Mouse (Mus musculus): Measurements from ENCODE around the gene Arhgef11. TPM values are rescaled to one million over a fixed set of nuclear protein-coding genes. Genes with fewer than 3 reads are reported as not detected.
A peak's percentile ranks its signal among the peaks of the same experiment; 100 is the strongest.

Gene Arhgef11
- polyA plus RNA-seq, 1 experiment from 2014 or later: 11.0 TPM

GRCm38 (mm10) chr3:87616354-87616753 lies 1.0 kb upstream of the Arhgef11 start:
- ATAC-seq (replicated peaks; ENCODE audit: low FRiP score, low read depth): no peak
- H3K4me1 ChIP-seq (replicated peaks; ENCODE audit: insufficient read depth, low read length): peaks cover 20% of the 10 kb centered on the region
- H3K27me3 ChIP-seq (ENCODE audit: insufficient read depth, low read length): no peaks in the 10 kb centered on the region
- H3K9me3 ChIP-seq (replicated peaks; ENCODE audit: low read length): no peaks in the 10 kb centered on the region
- no peak overlapping the region for H3K4me3 ChIP-seq (replicated peaks; ENCODE audit: low read depth, low read length)
- no peak overlapping the region for H3K9ac ChIP-seq (ENCODE audit: low read depth, low read length)
- TF ChIP-seq CTCF (IDR thresholded peaks at IDR 0.05; ENCODE audit: low read depth): no peak
- H3K4me2 ChIP-seq (ENCODE audit: low read length): peak overlapping the region; percentile 91; the same call in 1 of the 2 replicates
- DNase-seq (ENCODE audit: low spot score): no peak
- 50% methylated on average over 4 of the region's 4 CpGs for WGBS
- peak overlapping the region; percentile 93; the same call in 1 of the 2 replicates for H3K27ac ChIP-seq
- H3K36me3 ChIP-seq (ENCODE audit: insufficient read depth, low read length): no peaks in the 10 kb centered on the region

DNA sequence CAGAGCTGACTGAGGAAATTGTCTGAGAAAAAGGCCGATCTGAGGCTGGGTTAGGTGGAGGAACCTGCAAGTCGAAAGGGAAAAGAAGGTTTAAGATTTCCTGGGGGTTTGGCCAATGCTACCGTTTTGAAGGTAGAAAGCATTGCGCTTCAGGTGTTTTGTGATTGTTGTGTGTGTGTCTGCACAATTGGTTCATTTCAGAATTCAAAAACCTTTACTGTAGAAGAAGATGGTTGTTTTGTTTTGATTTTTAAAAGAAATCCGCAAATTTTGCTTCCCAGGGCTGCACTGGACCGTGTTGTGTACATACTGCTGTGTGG lies 412 bp downstream of the Arhgef11 start:
- no peak for TF ChIP-seq CTCF (IDR thresholded peaks at IDR 0.05; ENCODE audit: low read depth)
- H3K27ac ChIP-seq: peak overlapping the region; percentile 93
- WGBS: 0% methylated on average over 6 of the region's 6 CpGs
- peak overlapping the region; percentile 78 for H3K4me3 ChIP-seq (replicated peaks; ENCODE audit: low read depth, low read length)
- no peak for ATAC-seq (replicated peaks; ENCODE audit: low FRiP score, low read depth)
- H3K27me3 ChIP-seq (ENCODE audit: insufficient read depth, low read length): no peaks in the 10 kb centered on the region
- H3K4me1 ChIP-seq (replicated peaks; ENCODE audit: insufficient read depth, low read length): peaks cover 21% of the 10 kb centered on the region
- peak overlapping the region; percentile 89 for H3K9ac ChIP-seq (ENCODE audit: low read depth, low read length)
- H3K9me3 ChIP-seq (replicated peaks; ENCODE audit: low read length): no peaks in the 10 kb centered on the region
- H3K4me2 ChIP-seq (ENCODE audit: low read length): peak overlapping the region; percentile 91
- DNase-seq (ENCODE audit: low spot score): peak; percentile 58
- no peaks in the 10 kb centered on the region for H3K36me3 ChIP-seq (ENCODE audit: insufficient read depth, low read length)

DNA sequence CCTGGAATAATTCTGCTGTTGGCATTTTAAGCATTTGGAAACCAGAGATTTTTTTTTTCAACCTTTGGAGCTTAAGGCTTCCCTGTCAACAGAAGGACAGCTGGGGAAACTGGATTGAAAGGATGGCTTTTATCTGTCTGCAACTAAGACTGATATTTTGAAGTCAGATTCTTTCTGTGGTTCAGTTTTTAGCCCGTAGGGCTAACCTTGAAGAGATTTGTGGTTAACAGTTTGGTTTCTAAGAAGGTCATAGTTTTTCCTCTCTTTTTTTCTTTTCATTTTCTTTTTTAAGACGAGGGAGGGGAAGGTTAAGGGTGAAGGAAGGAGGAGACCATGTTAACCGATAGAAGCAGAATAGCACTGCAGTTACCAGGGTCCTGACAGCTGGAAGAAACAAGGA lies 881 bp downstream of the Arhgef11 start:
- Histone ChIP-seq H3K4me3 (replicated peaks; ENCODE audit: low read depth, low read length) (peak overlapping the region; percentile 78), H3K27ac (peak overlapping the region; percentile 93), H3K27me3 (ENCODE audit: insufficient read depth, low read length) (no peaks in the 10 kb centered on the region), H3K9me3 (replicated peaks; ENCODE audit: low read length) (no peaks in the 10 kb centered on the region), H3K36me3 (ENCODE audit: insufficient read depth, low read length) (no peaks in the 10 kb centered on the region), H3K4me2 (ENCODE audit: low read length) (peak overlapping the region; percentile 91), H3K4me1 (replicated peaks; ENCODE audit: insufficient read depth, low read length) (peaks cover 21% of the 10 kb centered on the region), H3K9ac (ENCODE audit: low read depth, low read length) (peak overlapping the region; percentile 89)
- TF ChIP-seq CTCF (IDR thresholded peaks at IDR 0.05; ENCODE audit: low read depth): no peak
- ATAC-seq (replicated peaks; ENCODE audit: low FRiP score, low read depth) (no peak), DNase-seq (ENCODE audit: low spot score) (no peak)
- WGBS: 1% methylated on average over 3 of the region's 3 CpGs

DNA sequence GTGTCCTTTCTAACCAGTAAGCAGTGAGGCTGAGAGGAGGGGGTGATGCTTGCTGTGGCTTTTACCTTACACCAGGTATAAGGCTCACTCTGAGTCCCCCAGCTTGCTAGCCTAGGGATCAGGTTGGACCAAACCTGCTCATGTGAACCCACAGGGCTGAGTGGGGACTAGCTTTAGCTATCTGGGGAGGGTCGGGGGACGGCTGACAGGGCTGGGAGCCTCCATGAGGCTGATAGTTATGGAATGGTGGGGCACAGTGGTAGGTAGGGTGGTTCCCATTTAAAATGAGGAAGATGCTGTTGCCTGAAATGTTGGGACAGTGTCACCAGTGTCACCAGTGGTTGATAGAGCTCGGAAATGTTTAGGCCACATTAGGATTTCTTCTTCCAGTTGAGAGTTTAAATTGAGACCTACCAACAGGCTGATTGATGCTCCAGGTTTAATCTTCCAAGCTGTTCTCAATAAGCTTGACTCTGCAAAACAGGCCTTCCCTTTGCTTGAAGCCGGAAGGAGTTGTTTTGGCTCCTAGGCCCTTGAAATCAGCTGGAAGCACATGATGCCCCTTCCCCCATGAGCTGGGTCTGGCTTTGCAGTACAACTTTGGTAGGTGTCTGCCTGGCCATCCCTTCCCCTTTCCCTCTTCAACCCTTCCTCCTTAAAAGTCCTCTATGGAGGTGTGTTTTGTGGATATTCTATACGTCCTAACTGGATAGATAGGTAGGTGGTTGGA lies 1.8 kb downstream of the Arhgef11 start:
- no peaks in the 10 kb centered on the region for H3K9me3 ChIP-seq (replicated peaks; ENCODE audit: low read length)
- peak overlapping the region; percentile 78 for H3K4me3 ChIP-seq (replicated peaks; ENCODE audit: low read depth, low read length)
- no peaks in the 10 kb centered on the region for H3K36me3 ChIP-seq (ENCODE audit: insufficient read depth, low read length)
- no peak for TF ChIP-seq CTCF (IDR thresholded peaks at IDR 0.05; ENCODE audit: low read depth)
- H3K4me2 ChIP-seq (ENCODE audit: low read length): peak overlapping the region; percentile 91
- H3K27ac ChIP-seq: no peak overlapping the region
- H3K4me1 ChIP-seq (replicated peaks; ENCODE audit: insufficient read depth, low read length): peaks cover 21% of the 10 kb centered on the region
- ATAC-seq (replicated peaks; ENCODE audit: low FRiP score, low read depth): no peak
- no peak for DNase-seq (ENCODE audit: low spot score)
- peak overlapping the region; percentile 89 for H3K9ac ChIP-seq (ENCODE audit: low read depth, low read length)
- 21% methylated on average over 5 of the region's 5 CpGs for WGBS
- no peaks in the 10 kb centered on the region for H3K27me3 ChIP-seq (ENCODE audit: insufficient read depth, low read length)

GRCm38 (mm10) chr3:87620218-87620891 lies 3.0 kb downstream of the Arhgef11 start:
- WGBS: 37% methylated on average over 7 of the region's 7 CpGs
- DNase-seq (ENCODE audit: low spot score): no peak
- ATAC-seq (replicated peaks; ENCODE audit: low FRiP score, low read depth): no peak

GRCm38 (mm10) chr3:87624899-87625298 lies 7.5 kb downstream of the Arhgef11 start:
- DNase-seq (ENCODE audit: low spot score) (peak; percentile 82), ATAC-seq (replicated peaks; ENCODE audit: low FRiP score, low read depth) (no peak)
- H3K36me3 ChIP-seq (ENCODE audit: insufficient read depth, low read length): no peaks in the 10 kb centered on the region
- no peak overlapping the region for H3K4me3 ChIP-seq (replicated peaks; ENCODE audit: low read depth, low read length)
- H3K27ac ChIP-seq: no peak overlapping the region
- no peaks in the 10 kb centered on the region for H3K27me3 ChIP-seq (ENCODE audit: insufficient read depth, low read length)
- no peak for TF ChIP-seq CTCF (IDR thresholded peaks at IDR 0.05; ENCODE audit: low read depth)
- H3K9ac ChIP-seq (ENCODE audit: low read depth, low read length): no peak overlapping the region
- no peak overlapping the region for H3K4me2 ChIP-seq (ENCODE audit: low read length)
- H3K4me1 ChIP-seq (replicated peaks; ENCODE audit: insufficient read depth, low read length): peaks cover 15% of the 10 kb centered on the region
- 38% methylated on average over 4 of the region's 4 CpGs for WGBS
- H3K9me3 ChIP-seq (replicated peaks; ENCODE audit: low read length): no peaks in the 10 kb centered on the region

More at GRCm38 (mm10) chr3:87620218-87620891, 3.0 kb downstream of the Arhgef11 start:
- Histone ChIP-seq H3K27me3 (ENCODE audit: insufficient read depth, low read length) (no peaks in the 10 kb centered on the region), H3K4me2 (ENCODE audit: low read length) (peak overlapping the region; percentile 91), H3K9ac (ENCODE audit: low read depth, low read length) (peak overlapping the region; percentile 44; the same call in 1 of the 2 replicates), H3K36me3 (ENCODE audit: insufficient read depth, low read length) (no peaks in the 10 kb centered on the region), H3K4me1 (replicated peaks; ENCODE audit: insufficient read depth, low read length) (peaks cover 21% of the 10 kb centered on the region), H3K9me3 (replicated peaks; ENCODE audit: low read length) (no peaks in the 10 kb centered on the region), H3K4me3 (replicated peaks; ENCODE audit: low read depth, low read length) (peak overlapping the region; percentile 78), H3K27ac (peak overlapping the region; percentile 50; the same call in 1 of the 2 replicates)
- no peak for TF ChIP-seq CTCF (IDR thresholded peaks at IDR 0.05; ENCODE audit: low read depth)

All from kidney, postnatal 0 days (tissue).